Mouse (Mus musculus) left cerebral cortex, postnatal 14 days (tissue): ENCODE measurements at regions not wholly inside any gene's neighbourhood (a gene's known extent, or its start where the extent isn't known, plus 50 kb on each side); places are given as distances from the start of the nearest gene placed in this dataset.

Experiments used
- DNase-seq, 2 experiments: peaks; one replicate each; pipeline ENCODE4 v3.0.0; 2021 to 2022; ENCODE audit warnings: low spot score in 2 of 2, mixed read lengths in 1 of 2
- intact Hi-C: fragments of 180-260 bp; cut with DNase I; formaldehyde crosslinking; loops from one replicate; pipeline ENCODE4 v1.15.1; 2025

DNA sequence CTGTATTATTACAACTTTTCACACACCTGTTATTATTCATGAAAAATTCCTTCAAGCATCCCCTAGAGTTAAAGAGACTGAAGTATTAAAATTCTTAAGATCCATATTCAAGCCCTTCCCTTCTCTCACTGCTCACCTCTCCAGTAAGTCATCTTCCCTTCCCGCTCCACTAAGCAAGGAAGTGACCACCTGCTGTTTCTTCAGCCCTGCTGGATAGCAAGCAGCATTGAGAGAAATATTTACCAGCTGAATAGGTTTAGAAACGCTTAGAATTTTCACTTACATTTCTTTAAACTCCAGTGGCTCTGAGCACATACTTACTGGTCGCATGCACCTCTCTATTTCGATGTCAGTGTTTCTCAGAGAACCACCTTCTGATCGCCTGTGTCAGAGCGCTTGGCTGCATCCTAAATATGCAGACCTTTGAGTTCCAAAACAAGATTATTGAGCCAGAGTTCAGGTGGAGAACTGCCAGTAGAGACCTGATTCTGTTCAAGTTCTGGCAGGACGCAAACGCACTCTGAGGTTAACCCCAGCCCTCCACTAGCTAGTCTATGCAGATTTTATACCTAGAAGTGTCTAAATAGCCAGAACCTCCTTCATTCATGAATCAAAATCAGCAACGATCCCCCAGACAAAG, 314.9 kb downstream of the Mllt3 start:
- DNase-seq = no peak
- intact Hi-C loops = no loop called here

DNA sequence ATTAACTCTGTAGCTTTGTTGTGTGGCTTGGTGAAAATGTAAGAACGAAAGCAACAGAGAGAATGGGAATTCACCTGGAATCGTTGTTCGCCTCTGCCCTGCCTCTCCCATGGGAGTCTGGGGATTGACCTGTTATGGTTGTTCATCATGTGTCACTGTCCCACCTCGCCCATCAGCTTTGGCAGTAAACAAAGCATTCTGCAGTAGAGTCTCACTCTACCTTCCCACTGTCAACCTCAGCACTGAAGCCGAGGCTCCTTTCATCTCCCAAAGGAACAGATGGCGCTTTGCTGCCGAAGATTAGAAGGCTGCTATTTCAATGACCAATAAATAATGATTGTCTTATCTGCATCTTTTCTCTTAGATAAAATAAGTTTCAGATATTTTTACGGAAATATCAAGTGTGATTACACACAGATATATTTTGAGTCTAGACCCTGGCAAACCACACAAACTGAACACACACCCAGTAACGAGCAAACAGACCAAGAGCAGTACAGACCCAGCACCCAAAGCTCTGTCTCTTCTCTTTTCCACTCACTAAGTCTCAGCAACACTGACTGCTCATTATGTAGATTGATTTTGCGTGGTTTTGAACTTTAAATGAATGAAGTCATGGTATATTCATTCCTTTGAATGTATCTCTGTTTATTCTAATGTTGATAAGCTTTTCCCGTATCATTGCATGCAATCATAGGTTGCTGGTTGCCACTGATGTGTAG, 317.8 kb downstream of the Mllt3 start:
- DNase-seq = no peak
- intact Hi-C loops = no loop called here

DNA sequence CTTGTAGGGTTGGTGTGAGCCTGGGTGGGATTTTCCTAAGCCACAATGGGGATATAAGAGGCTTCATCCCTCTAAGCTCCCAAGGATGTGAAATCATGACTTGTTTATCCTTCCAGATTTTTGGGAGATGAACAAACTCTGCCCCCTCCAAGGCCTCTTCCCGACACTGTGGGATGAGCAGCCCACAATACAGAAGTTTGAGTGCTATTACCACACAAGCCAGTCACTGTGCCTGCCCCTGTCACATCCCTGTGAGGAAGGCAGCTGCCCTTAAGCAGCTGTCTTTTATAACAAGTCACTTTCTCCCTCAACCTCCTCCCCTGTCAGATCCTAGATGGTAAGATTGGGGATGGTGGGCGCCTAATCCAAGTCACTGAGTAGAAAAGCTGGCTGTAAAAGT, 320.5 kb downstream of the Mllt3 start:
- DNase-seq = no peak
- intact Hi-C loops = no loop called here

DNA sequence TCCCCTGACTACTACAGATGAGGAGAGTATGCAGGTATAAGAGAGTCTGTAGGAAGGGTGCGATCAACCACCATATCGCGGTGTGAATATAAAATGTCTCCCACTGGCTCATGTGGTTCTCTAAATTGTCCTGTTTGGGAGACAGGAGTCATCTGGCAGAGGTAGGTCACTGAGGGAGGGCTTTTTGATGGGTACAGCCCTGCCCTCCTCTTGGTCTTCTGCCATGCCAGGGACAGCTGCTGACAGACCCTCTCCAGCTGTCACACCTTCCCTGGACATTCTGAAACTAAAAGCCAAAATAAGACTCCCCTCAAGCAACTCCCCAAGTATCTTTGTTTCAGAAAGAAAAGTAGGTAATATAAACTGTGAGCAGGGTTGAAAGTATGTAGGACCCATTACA, 320.9 kb downstream of the Mllt3 start:
- intact Hi-C loops = no loop called here
- DNase-seq = no peak

DNA sequence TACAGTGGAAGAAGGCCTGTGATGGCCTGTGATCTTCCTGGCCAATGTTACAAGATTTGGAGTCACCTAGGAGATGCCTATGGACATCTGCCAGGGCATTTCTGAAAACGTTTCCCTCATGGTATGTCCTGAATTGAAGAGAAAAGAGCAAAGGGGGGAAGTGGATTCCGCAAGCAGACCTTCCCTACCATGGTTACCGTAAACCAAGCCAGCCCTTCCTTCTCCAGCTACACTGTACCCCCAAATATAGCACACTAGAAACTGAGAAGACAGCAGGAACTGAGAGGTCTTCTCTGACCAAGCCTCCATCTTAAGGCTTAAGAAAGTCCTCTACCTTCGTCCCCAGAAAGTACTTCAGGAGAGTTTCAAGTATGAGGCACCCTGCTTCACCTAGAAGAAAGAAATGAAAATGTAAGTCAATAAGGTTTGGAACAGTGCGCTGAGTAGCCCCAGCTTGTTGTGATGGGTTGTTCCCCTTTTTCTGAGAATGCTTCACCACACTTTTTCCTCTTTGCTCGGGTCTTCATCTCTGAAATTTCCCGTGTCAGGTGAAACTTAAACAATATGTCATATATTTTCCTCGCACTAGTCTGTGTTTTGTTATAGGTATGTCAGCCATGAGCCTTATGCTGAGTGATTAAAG, 321.9 kb downstream of the Mllt3 start:
- intact Hi-C loops = no loop called here
- no peak for DNase-seq

DNA sequence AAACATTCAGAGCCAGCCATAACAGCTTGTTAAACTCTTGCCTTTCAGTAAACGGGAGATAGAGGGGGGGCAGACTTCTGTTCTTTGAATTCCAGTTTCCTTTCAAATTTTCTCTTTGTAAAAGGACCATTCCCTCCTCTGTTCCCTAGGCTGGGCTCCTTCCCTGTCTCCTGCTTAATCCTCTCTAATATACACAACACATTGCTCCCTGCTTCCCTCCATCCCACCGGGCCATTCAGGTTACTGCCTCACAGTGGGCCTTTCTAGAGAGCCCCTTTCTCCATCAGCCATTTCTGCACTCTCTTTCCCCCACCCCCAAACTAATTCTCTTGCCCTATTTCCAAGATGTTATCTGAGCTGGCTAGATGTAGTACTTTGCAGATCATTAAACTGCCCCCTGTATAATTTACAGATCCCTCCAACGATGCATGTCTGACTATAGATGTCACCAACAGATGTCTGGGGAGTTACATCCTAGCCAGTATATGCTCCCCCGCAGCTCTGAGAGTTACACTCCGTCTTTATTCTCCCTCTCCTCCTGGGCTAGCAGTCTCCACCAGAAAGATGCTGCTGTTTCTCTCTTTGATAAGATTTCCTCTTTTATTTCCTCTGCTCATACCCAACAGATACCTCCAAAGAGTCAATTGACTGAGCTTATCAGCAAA, 324.1 kb downstream of the Mllt3 start:
- DNase-seq = peak; percentile 13 to 21
- intact Hi-C loops = no loop called here

DNA sequence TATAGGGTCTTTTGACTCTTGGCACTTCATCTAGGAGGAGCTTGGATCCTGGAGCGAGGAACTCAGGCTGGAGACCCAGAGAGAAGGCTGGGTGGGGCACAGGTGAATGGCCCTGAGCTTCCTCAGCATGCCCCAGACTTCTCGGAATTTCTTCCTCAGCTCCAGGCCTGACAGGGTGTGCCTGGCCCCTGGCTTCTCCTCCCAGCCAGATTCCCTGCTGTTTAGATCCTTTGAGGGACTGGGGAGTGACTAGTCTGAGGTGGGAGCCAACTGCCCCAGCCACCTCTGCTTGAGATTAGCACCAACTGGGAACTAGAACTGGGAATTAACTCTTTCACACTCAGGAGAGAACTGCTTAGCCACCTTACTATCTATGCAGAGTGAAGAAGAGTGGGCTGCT, 325.8 kb downstream of the Mllt3 start:
- intact Hi-C loops = no loop called here
- DNase-seq = no peak

DNA sequence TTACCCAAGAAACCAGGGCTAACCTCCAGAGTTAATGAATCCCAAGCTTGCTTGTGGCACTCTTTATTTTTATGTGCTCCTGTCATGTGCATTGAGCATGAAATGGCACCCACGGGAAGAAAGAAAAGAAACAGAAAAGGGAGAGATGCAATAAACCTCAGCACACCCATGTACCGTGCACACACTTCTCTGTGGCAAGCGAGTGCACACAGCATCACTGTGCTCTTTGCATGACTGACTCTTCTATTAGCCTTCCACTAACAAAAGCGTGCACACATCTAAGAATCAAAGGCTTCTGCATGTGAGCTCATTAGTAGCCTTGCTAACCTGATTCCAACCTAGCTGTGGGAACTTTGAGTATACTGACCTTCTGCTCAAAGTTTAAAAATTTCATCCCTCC, 330.3 kb downstream of the Mllt3 start:
- no peak for DNase-seq
- intact Hi-C loops = no loop called here

DNA sequence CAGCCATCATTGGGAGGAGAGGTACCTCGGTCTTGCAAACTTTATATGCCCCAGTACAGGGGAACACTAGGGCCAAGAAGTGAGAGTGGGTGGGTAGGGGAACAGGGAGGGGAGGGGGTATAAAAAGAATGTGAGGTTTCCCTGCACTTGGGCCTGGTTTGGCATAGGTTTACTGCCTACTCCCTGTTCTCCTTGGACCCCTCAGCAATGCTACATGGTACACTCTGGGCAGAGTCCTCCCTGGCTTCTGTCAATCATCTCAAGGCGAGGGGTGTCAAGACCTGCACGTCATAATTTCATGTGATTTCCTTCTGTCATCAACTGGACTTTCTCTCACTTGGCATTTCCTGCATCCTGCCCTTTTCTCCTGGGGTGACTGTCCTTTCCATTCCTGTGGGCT, 330.9 kb downstream of the Mllt3 start:
- intact Hi-C loops = no loop called here
- DNase-seq = no peak

DNA sequence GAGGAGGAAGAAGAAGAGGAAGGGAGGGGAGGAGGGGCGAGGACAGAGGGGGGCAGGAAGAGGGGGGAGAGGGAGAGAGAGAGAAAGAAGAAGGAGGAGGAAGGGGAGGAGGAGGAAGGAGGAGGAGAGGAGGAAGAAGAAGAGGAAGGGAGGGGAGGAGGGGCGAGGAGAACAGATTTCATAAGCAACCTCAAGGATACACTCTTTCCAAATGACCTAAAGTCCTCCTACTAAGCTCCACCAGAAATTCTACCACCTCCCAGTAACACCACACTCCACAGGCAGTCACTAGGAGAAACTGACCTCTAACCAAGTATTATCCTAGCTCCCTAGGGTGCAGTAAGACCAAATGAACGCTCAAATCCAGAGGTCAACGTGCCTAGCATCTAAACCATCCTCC, 332.1 kb downstream of the Mllt3 start:
- intact Hi-C loops = no loop called here
- no peak for DNase-seq

DNA sequence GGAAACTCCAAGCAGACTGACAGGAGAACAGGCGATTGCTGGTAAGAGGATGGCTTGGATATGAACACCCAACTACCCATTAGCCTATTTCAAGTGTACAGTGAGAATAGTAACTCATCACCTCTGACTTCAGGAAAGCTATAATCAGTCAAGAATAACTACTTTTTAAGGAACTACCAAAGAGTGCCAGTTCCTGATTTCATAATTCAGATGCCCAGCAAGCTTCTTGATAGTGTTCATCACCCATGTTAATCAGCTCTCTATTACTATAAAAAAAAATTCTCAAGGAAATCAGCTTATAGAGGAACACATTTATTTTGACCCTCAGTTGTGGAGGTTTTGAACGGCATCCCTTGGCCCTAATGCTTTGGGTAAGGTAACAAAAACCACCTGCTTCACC, 332.7 kb downstream of the Mllt3 start:
- no peak for DNase-seq
- intact Hi-C loops = no loop called here

DNA sequence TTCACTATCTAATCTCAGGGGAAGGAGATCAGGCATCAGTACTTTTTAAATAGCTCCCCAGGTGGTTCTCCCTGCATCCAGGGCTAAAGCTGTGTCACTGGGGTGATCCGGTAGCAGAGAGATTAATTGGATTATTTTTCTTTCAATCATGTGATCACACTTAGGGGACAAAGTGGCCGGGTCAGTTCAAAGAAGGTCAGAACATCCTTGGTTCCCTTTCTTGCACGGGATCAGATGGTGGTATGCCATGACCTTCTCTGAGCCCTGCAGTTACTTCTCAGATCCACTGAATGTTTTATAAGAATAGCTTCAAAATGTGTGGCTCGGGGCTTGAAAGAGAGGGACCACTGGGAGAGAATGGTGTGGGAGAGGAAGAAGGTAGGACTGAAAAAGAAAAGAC, 333.6 kb downstream of the Mllt3 start:
- intact Hi-C loops = no loop called here
- no peak for DNase-seq

DNA sequence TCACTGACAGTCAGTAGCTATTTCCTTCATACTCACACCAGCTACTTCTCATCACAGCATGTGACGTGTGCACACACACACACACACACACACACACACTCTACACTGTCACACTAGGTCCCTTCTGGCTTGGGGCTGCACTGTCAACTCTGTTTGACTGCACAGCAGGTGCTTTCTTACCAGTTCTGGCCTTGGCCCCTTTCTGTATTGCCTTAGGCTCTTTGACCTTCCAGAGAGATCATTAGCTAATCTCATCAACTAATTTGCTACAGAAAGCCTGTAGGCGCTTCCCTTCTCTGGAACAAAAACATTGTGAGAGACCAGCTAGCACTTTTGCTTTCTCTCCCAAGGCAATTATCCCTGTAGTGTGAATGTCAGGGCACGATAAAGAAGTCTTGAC, 334.4 kb downstream of the Mllt3 start:
- intact Hi-C loops = no loop called here
- DNase-seq = no peak

DNA sequence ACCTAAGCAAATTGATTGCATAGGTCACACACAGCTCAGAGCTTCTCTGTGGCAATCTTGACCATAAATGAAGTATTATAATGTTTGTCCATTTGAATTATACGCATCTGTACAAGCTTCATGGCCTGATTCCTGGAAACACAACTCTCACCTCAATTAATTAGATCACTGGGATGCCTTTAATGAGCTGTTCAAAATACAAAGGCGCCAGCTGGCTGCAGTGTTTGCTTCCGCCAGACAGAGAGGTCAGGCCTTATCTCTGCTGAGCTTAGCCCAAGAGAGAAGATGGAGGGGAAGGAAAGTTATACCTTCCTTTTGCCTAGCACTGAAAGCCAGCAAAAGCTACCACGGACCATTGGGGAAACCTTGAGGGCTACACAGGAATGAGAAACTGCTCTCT, 336.2 kb downstream of the Mllt3 start:
- DNase-seq = no peak
- intact Hi-C loops = no loop called here

DNA sequence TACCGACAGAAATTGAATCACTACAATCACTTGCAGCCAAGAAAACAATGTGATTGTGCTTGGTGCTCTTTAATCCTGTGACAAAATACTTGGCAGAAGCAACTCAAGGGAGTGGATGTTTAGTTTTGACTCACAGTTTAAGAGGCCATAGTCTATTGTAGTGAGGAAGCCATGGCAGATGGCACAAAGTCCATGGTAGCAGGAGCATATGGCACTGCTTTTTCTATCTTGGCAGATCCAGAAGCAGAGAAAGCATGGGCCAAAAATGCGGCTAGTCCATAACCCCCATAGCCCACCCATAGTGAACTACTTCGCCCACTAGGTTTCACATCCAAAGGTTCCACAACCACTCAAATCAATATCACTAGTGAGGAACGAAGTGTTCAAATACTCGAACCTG, 337.4 kb downstream of the Mllt3 start:
- no peak for DNase-seq
- intact Hi-C loops = no loop called here

DNA sequence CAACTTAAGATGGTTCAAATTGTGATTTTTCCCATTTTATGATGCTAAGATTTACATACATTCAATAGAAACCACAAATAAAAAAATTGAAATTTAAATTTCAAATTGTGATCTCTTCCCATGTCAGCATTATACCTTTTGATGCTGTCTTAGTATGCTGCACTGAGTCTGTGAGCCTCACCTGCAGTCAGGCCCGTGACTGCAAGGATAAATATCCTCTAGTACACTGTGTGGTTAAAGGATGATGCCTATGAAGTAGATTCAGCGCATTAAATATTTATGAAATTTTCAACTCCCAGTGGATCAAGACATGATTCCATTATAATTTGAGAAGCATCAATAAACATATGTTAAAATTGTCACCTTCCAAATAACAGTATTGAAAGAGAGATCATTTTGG, 340.4 kb downstream of the Mllt3 start:
- intact Hi-C loops = no loop called here
- no peak for DNase-seq

DNA sequence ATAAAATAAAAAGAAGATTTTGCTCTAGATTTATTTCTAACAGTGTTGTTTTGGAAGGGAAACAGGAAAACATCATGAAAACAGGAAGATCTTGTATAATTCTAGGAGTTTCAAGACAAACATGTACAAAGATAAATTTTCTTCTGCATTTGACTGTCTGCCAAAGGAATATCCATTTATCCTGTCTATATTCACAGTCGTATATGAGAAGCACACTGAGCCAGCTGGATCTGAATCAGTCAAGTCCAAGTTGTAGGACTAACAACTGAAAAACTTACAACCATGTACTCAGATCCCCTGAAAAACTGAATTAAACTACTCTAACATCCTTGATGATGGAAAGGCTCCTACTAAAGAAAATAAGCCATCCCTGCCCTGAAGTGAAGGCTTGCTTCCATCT, 348.2 kb downstream of the Mllt3 start:
- intact Hi-C loops = no loop called here

DNA sequence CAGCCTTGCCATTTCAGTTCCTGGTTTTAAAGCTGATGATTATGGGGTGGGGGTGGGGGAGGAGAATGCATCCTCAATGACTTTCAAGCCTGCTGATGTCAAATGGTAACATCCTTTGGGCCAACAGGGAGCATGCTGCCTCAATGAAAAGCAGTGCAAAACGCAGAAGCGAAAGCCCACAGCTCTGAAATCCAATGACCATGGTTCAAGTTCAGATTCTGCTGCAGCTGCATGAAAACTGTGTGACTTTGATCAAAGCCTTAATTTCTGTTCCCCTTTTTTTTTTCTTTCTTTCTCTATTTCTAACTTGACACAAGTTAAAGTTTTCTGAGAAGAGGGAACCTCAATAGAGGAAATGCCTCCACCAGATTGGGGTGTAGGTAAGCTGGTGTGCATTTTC, 350.4 kb downstream of the Mllt3 start:
- no peak for DNase-seq
- intact Hi-C loops = no loop called here

More for the DNA sequence above, 348.2 kb downstream of the Mllt3 start:
- DNase-seq = no peak

DNA sequence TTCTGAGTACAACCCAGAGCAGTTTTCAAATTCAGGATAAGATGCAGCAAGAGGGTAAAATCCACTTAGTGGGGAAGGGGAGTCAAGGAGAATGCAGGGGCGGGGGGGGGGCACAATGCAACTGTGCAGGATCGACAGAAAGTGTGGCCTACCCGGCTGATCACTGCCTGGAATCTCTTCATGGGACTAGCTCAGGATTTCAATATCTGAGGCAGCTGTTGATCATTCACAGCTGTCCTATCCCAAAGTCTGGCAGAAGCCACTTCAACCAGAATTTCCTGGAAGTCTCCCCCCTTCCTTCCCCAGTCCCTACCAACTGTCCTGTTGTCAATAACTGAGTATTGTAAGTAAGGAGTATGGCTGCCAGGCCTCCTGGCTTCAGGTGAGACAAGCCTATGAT, 362.1 kb downstream of the Mllt3 start:
- no peak for DNase-seq
- intact Hi-C loops = no loop called here

DNA sequence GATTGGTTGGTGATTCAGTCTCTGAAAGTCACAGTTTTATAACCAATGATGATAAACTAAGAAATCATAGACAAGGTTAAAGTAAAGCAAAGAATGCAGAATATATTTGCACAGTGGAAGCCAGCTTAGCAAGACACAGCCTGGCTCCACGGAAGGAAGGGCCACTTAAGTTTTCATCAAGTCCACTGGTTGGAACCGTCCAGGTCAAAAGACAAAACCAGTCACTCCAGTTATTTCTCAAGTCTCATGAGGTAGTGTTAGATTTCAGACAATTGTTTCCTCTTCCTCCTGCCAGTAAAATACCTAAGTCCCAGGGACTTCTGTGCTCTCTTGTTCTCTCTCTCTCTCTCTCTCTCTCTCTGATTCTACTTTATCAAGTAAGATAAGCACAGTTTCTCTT, 363.0 kb downstream of the Mllt3 start:
- no peak for DNase-seq
- intact Hi-C loops = no loop called here

DNA sequence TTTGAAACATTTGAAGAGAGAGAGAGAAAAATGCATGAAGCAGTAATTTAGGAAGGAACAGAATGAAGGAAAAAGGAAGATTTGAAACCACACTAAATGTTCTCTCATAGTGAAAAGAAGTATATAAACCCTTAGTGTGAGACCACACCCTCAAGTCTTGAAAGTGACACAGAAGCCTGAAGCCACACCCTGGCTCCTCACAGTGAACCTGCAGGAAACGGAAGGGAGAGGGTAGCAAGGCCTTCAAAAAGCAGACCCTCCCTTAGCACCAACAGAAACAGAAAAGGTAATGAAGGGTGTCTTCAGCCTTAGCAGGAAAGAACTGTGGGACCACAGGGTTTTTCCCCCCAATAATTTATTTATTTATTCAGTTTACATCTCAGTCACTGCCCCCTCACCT, 363.7 kb downstream of the Mllt3 start:
- intact Hi-C loops = no loop called here
- no peak for DNase-seq
